In genomic region chr1:91539704-91540270, GRCm38 (mm10) we compare ENCODE assay signal across 7 mouse cellular contexts. TPM values are rescaled to one million over a fixed set of nuclear protein-coding genes. Genes with fewer than 3 reads are reported as not detected.
DNase-seq lines count a peak whose midpoint lies in the region; ATAC-seq and TF ChIP-seq lines count a peak whose summit lies in the region.

No protein-coding gene starts in this region.

- peaks cover 0 to 29% of the 10 kb centered on the region in 2 experiments; a peak in 3 of 4 replicates for H3K4me1 ChIP-seq in CH12.LX (ENCODE audit: control insufficient read depth in 1 of 2, insufficient read depth in 2 of 2)
- peaks cover 27 to 34% of the 10 kb centered on the region in 2 experiments for H3K4me1 ChIP-seq in MEL (ENCODE audit: control insufficient read depth in 1 of 2, insufficient read depth in 2 of 2, low read length in 2 of 2)
- no peaks in the 10 kb centered on the region for H3K4me1 ChIP-seq in embryonic facial prominence, embryonic 11.5 days (ENCODE audit: control insufficient read depth, insufficient read depth, low read length)

- H3K4me3 ChIP-seq in CH12.LX (replicated peaks in 1 of 3; ENCODE audit: low read depth in 2 of 3, low read length in 2 of 3, poor library complexity in 1 of 3) (peak overlapping the region; percentile 74 to 96 (median 83)), MEL (ENCODE audit: control insufficient read depth in 1 of 2, insufficient read depth in 1 of 2, low read depth in 2 of 2, low read length in 2 of 2) (peak overlapping the region; percentile 60 to 93)
- H3K4me3 ChIP-seq in embryonic facial prominence, embryonic 11.5 days (ENCODE audit: low read depth, low read length), result peak overlapping the region; percentile 88

- H3K79me2 ChIP-seq in CH12.LX (replicated peaks; ENCODE audit: control insufficient read depth, extremely low read depth, insufficient read depth, poor library complexity, severe bottlenecking) (no peaks in the 10 kb centered on the region), MEL (ENCODE audit: control insufficient read depth, insufficient read depth, low read length, poor library complexity) (peaks cover 25% of the 10 kb centered on the region)

- no peak for DNase-seq in CH12.LX (ENCODE audit: extremely low read depth)
- DNase-seq in MEL (ENCODE audit: low read depth, low spot score), result peak; percentile 88
- DNase-seq in embryonic facial prominence, embryonic 11.5 days (ENCODE audit: low spot score), result peak; percentile 6
- DNase-seq in heart, postnatal 10 days, result peak; percentile 38
- peak; percentile 35 for DNase-seq in left cerebral cortex, postnatal 4 days
- DNase-seq in spleen, postnatal 4 days (ENCODE audit: low spot score in 2 of 2), result peak; percentile 78 to 87

- in situ Hi-C loops in CH12.LX (cut with MboI; ENCODE audit: low pct_ligation_motif_present, low pct_unique_long_range_greater_than_20kb, low sequenced_read_pairs), result no loop called here

- no peak overlapping the region for H3K27ac ChIP-seq in CH12.LX (ENCODE audit: insufficient read depth, low read depth)
- peak overlapping the region; percentile 90 for H3K27ac ChIP-seq in MEL (ENCODE audit: control insufficient read depth, low read depth, low read length)
- H3K27ac ChIP-seq in embryonic facial prominence, embryonic 11.5 days (replicated peaks; ENCODE audit: low read depth, low read length), result no peak overlapping the region

- H3K36me3 ChIP-seq in CH12.LX (replicated peaks in 1 of 2; ENCODE audit: control insufficient read depth in 1 of 2, insufficient read depth in 1 of 2, low read length in 1 of 2), result peaks cover 0 to 8% of the 10 kb centered on the region in 2 experiments
- H3K36me3 ChIP-seq in MEL (ENCODE audit: control insufficient read depth in 1 of 2, insufficient read depth in 2 of 2, low read length in 2 of 2), result peaks cover 6 to 39% of the 10 kb centered on the region in 2 experiments
- H3K36me3 ChIP-seq in embryonic facial prominence, embryonic 11.5 days (replicated peaks; ENCODE audit: control insufficient read depth, insufficient read depth, low read depth, low read length), result no peaks in the 10 kb centered on the region; the same call in 1 of the 2 replicates

- TF ChIP-seq POLR2A in CH12.LX (IDR thresholded peaks at IDR 0.05; ENCODE audit: low read depth, low read length) (no peak), MEL (IDR thresholded peaks at IDR 0.05; ENCODE audit: control insufficient read depth in 1 of 2, insufficient read depth in 1 of 2, low read depth in 1 of 2, low read length in 2 of 2, poor library complexity in 1 of 2) (no peak)

- H3K4me2 ChIP-seq in CH12.LX (ENCODE audit: insufficient read depth, low read depth, poor library complexity, severe bottlenecking), result peak overlapping the region; percentile 55
- peak overlapping the region; percentile 95 for H3K4me2 ChIP-seq in embryonic facial prominence, embryonic 11.5 days (ENCODE audit: low read depth, low read length)

- H3K9ac ChIP-seq in CH12.LX (ENCODE audit: insufficient read depth, low read depth) (peak overlapping the region; percentile 23; the same call in 1 of the 2 replicates), MEL (ENCODE audit: control insufficient read depth, low read depth, low read length, poor library complexity, severe bottlenecking) (peak overlapping the region; percentile 77)
- H3K9ac ChIP-seq in embryonic facial prominence, embryonic 11.5 days (replicated peaks; ENCODE audit: low read length), result peak overlapping the region; percentile 6

- H3K27me3 ChIP-seq in CH12.LX (replicated peaks) (no peaks in the 10 kb centered on the region), MEL (ENCODE audit: control insufficient read depth in 1 of 2, insufficient read depth in 2 of 2, low read length in 2 of 2) (no peaks in the 10 kb centered on the region)
- H3K27me3 ChIP-seq in embryonic facial prominence, embryonic 11.5 days (ENCODE audit: control insufficient read depth, insufficient read depth, low read length), result peaks cover 12% of the 10 kb centered on the region

- TF ChIP-seq CTCF in CH12.LX (conservative IDR thresholded peaks at IDR 0.05 in 1 of 2, IDR thresholded peaks at IDR 0.05 in 1 of 2; ENCODE audit: low read depth in 2 of 2, low read length in 2 of 2) (no peak), MEL (IDR thresholded peaks at IDR 0.05 in 2 of 3, conservative IDR thresholded peaks at IDR 0.05 in 1 of 3; ENCODE audit: control insufficient read depth in 1 of 3, insufficient read depth in 1 of 3, low read depth in 2 of 3, low read length in 3 of 3, poor library complexity in 1 of 3, severe bottlenecking in 1 of 3) (no peak)

- peak; percentile 46 for ATAC-seq in embryonic facial prominence, embryonic 11.5 days (replicated peaks; ENCODE audit: insufficient number of reproducible peaks, low FRiP score, low TSS enrichment, low read depth)
- peak; percentile 69 for ATAC-seq in megakaryocyte-erythroid progenitor cell, adult 5-6 weeks (replicated peaks; ENCODE audit: low FRiP score, low TSS enrichment, poor library complexity, severe bottlenecking)

- TF ChIP-seq RAD21 in CH12.LX (IDR thresholded peaks at IDR 0.05; ENCODE audit: low read depth, low read length), result no peak
- no peak for TF ChIP-seq RAD21 in MEL (IDR thresholded peaks at IDR 0.05; ENCODE audit: low read depth, low read length)

- H3K9me3 ChIP-seq in CH12.LX (replicated peaks; ENCODE audit: low read length) (no peaks in the 10 kb centered on the region), MEL (replicated peaks; ENCODE audit: insufficient read depth, low read length) (no peaks in the 10 kb centered on the region)
- H3K9me3 ChIP-seq in embryonic facial prominence, embryonic 11.5 days (replicated peaks; ENCODE audit: control insufficient read depth, low read length), result no peaks in the 10 kb centered on the region

- dilution Hi-C loops in CH12.LX (cut with MboI; ENCODE audit: extremely low pct_ligation_motif_present, extremely low pct_unique_long_range_greater_than_20kb, low sequenced_read_pairs), result no loop called here

- 2% methylated on average over 22 of the region's 22 CpGs for WGBS in embryonic facial prominence, embryonic 11.5 days

- intact Hi-C loops in heart, postnatal 10 days (cut with DNase I), result no loop called here
- intact Hi-C loops in left cerebral cortex, postnatal 4 days (cut with DNase I), result loop anchor here (10.0 kb wide), 1 partner anchor 925 kb away; no protein-coding TSS in a partner anchor

- no peak for TF ChIP-seq EP300 in CH12.LX (IDR thresholded peaks at IDR 0.05; ENCODE audit: low read length)
- TF ChIP-seq EP300 in MEL (IDR thresholded peaks at IDR 0.05; ENCODE audit: low read depth in 1 of 2, low read length in 2 of 2), result peak; percentile 60 to 85

TF ChIP-seq in CH12.LX, 34 proteins besides CTCF, POLR2A, EP300 and RAD21 (continues in another document):
- TF ChIP-seq IRF4 (IDR thresholded peaks at IDR 0.05; ENCODE audit: low read depth, low read length) (no peak), ELF1 (IDR thresholded peaks at IDR 0.05; ENCODE audit: low read depth, low read length) (no peak), KAT2A (IDR thresholded peaks at IDR 0.05; ENCODE audit: insufficient replicate concordance, low read length) (no peak), UBTF (IDR thresholded peaks at IDR 0.05; ENCODE audit: low read depth, low read length) (no peak), USF2 (conservative IDR thresholded peaks at IDR 0.05; ENCODE audit: low read depth, low read length) (no peak), ZKSCAN1 (IDR thresholded peaks at IDR 0.05; ENCODE audit: borderline replicate concordance, low read depth, low read length) (peak; percentile 48; the same call in 1 of the 2 replicates), TCF12 (IDR thresholded peaks at IDR 0.05; ENCODE audit: low read depth, low read length) (no peak), CHD1 (IDR thresholded peaks at IDR 0.05; ENCODE audit: low read depth, low read length) (no peak)

TF ChIP-seq in MEL, 35 proteins besides CTCF, POLR2A, EP300 and RAD21 (continues in another document):
- TF ChIP-seq USF2 (IDR thresholded peaks at IDR 0.05; ENCODE audit: borderline replicate concordance in 1 of 2, insufficient read depth in 1 of 2, low read depth in 1 of 2, low read length in 2 of 2) (no peak), MAX (IDR thresholded peaks at IDR 0.05; ENCODE audit: low read length) (peak; percentile 81), ELF1 (IDR thresholded peaks at IDR 0.05; ENCODE audit: low read depth, low read length) (0 out of 2 replicates have a peak, but pooled peaks have one; percentile 21), NRF1 (IDR thresholded peaks at IDR 0.05; ENCODE audit: insufficient read depth, low read depth, low read length, poor library complexity, severe bottlenecking) (no peak), MAZ (IDR thresholded peaks at IDR 0.05; ENCODE audit: low read depth, low read length) (peak; percentile 80; the same call in 1 of the 2 replicates), MYC (IDR thresholded peaks at IDR 0.05; ENCODE audit: low read depth, low read length) (peak; percentile 73; the same call in 1 of the 2 replicates), CHD1 (IDR thresholded peaks at IDR 0.05; ENCODE audit: low read depth, low read length) (peak; percentile 90), POLR2AphosphoS2 (IDR thresholded peaks at IDR 0.05; ENCODE audit: low read length) (peak; percentile 62; the same call in 1 of the 2 replicates)

RNA-seq across cellular contexts. Expression of gene Asb1, which starts 0.6 kb away (rescaled TPM):
- total RNA-seq in CH12.LX (2012; rRNA removed), result 9.5 and 10.8 TPM in 2 replicates
- 5.7 and 6.4 TPM in 2 replicates for total RNA-seq in CH12.LX (2014; rRNA removed)
- 6.1 and 6.9 TPM in 2 replicates for polyA plus RNA-seq in CH12.LX (2012; ENCODE audit: insufficient read length, low read depth)
- 38.4 and 41.3 TPM in 2 replicates for total RNA-seq in MEL (2012; rRNA removed)
- polyA plus RNA-seq in MEL (2012; ENCODE audit: insufficient read depth in 1 of 2, insufficient read length in 2 of 2, low read depth in 1 of 2, low replicate concordance in 2 of 2, missing spikeins in 1 of 2), result 10 to 100 TPM in 1 of 2 experiments, not detected in 1; 37.9 TPM
- 6.8 and 7.3 TPM in 2 replicates for polyA plus RNA-seq in embryonic facial prominence, embryonic 11.5 days (2014; fragmentation: Nextera tagmentation; extraction: Ambion mirVana)
- total RNA-seq in heart, postnatal 10 days (2021), result 10 to 100 TPM; 17.6 to 19.4 TPM
- 10 to 100 TPM; 30.4 to 34.6 TPM for total RNA-seq in left cerebral cortex, postnatal 4 days (2021)
- total RNA-seq in megakaryocyte-erythroid progenitor cell, adult 5-6 weeks (2014; fragmentation: Nextera tagmentation), result 10.9 and 11.9 TPM in 2 replicates
- total RNA-seq in megakaryocyte-erythroid progenitor cell, adult 5-6 weeks (2017), result 13.1 and 20.5 TPM in 2 replicates

RNA-seq across cellular contexts. Expression of gene Traf3ip1, which starts 45.3 kb away (rescaled TPM):
- 5.0 and 5.5 TPM in 2 replicates for total RNA-seq in CH12.LX (2012; rRNA removed)
- total RNA-seq in CH12.LX (2014; rRNA removed), result 5.1 and 5.9 TPM in 2 replicates
- polyA plus RNA-seq in CH12.LX (2012; ENCODE audit: insufficient read length, low read depth), result 7.5 and 10.0 TPM in 2 replicates
- total RNA-seq in MEL (2012; rRNA removed), result 12.0 and 13.6 TPM in 2 replicates
- polyA plus RNA-seq in MEL (2012; ENCODE audit: insufficient read depth in 1 of 2, insufficient read length in 2 of 2, low read depth in 1 of 2, low replicate concordance in 2 of 2, missing spikeins in 1 of 2), result 10 to 100 TPM in 1 of 2 experiments, not detected in 1; 19.6 TPM
- polyA plus RNA-seq in embryonic facial prominence, embryonic 11.5 days (2014; fragmentation: Nextera tagmentation; extraction: Ambion mirVana), result 7.2 and 8.4 TPM in 2 replicates
- total RNA-seq in heart, postnatal 10 days (2021), result 1 to 10 TPM; 4.4 to 5.3 TPM
- 10 to 100 TPM; 15.4 to 16.1 TPM for total RNA-seq in left cerebral cortex, postnatal 4 days (2021)
- total RNA-seq in megakaryocyte-erythroid progenitor cell, adult 5-6 weeks (2014; fragmentation: Nextera tagmentation), result 7.0 and 12.1 TPM in 2 replicates
- total RNA-seq in megakaryocyte-erythroid progenitor cell, adult 5-6 weeks (2017), result 7.1 and 10.1 TPM in 2 replicates

Comparison
In these comparisons a context has a peak if more than half of its experiments do, and no peak if none do; other contexts are left out.
1. H3K9ac ChIP-seq: peak in every context shown above with its lines; median percentile 77 in MEL; 23 in CH12.LX; 6 in embryonic facial prominence, embryonic 11.5 days.
2. Of the 35 proteins assayed by ChIP-seq in both MEL and CH12.LX: peak only in MEL: BHLHE40, CHD1, ELF1, EP300, ETS1, KAT2A and 14 more; only in CH12.LX: none; in both: ZKSCAN1; in neither: 14.